Comparison of ENCODE assay signal across 29 mouse cellular contexts in the genomic region with DNA sequence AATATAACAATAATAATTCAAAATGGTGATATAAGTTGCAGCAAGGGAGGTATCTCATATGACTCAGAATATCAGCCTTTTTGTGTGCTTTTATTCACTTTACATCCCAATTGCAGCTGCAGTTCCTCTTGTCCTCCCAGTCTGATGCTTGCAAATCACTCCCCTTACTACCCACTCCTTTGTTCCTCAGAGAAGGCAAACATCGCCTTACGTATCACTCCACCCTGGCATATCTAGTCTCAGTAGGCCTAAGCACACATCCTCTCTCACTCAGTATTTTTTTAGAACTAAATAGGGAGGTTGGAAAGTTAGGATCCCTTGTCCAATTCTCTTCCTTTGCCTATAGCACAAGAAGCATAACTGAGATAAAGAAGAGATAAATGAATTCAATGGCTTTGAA.
"Had no signal": no experiment of that assay in that cellular context is flagged by ENCODE, and none has a peak within 500 bp of the region (broad histone marks: within the 10 kb centered on the region; RNA-seq: fewer than 3 reads in every experiment).

No protein-coding gene starts in this region.

- H3K4me1 ChIP-seq: limb, embryonic 10.5 days; limb, embryonic 12.5 days; limb, embryonic 13.5 days; limb, embryonic 15.5 days; liver, embryonic 12.5 days; liver, embryonic 13.5 days; liver, embryonic 15.5 days; lung, embryonic 15.5 days; megakaryocyte, embryonic 14.5 days; midbrain, embryonic 10.5 days; midbrain, embryonic 12.5 days; midbrain, embryonic 13.5 days; midbrain, embryonic 15.5 days; neural tube, embryonic 12.5 days had no signal

- H3K27ac ChIP-seq: limb, embryonic 10.5 days; limb, embryonic 12.5 days; limb, embryonic 13.5 days; limb, embryonic 15.5 days; liver, embryonic 12.5 days; liver, embryonic 13.5 days; liver, embryonic 14.5 days; liver, embryonic 15.5 days; lung, embryonic 15.5 days; macrophage; midbrain, embryonic 10.5 days; midbrain, embryonic 12.5 days; midbrain, embryonic 13.5 days; midbrain, embryonic 15.5 days; neural tube, embryonic 12.5 days had no signal

- ATAC-seq: liver, embryonic 12.5 days; liver, postnatal 0 days; lung, postnatal 0 days; midbrain, embryonic 13.5 days; midbrain, embryonic 15.5 days; midbrain, embryonic 16.5 days had no signal

- H3K4me3 ChIP-seq: limb, embryonic 10.5 days; limb, embryonic 12.5 days; limb, embryonic 13.5 days; limb, embryonic 15.5 days; liver, embryonic 12.5 days; liver, embryonic 13.5 days; liver, embryonic 15.5 days; lung, embryonic 15.5 days; megakaryocyte, embryonic 14.5 days; midbrain, embryonic 10.5 days; midbrain, embryonic 12.5 days; midbrain, embryonic 13.5 days; midbrain, embryonic 15.5 days; myocyte; neural tube, embryonic 12.5 days had no signal

- DNase-seq: left cerebral cortex, postnatal 4 days; liver; liver, embryonic 13.5 days; liver, postnatal 0 days; lung, adult 18-20 months; lung, adult 2 months; lung, postnatal 10 days; lung, postnatal 14 days; lung, postnatal 36 days; lung, postnatal 4 days; midbrain, embryonic 14.5 days had no signal
